Mouse (Mus musculus) skeletal muscle tissue, adult 2 months (tissue): ENCODE results near the gene Dot1l.

Source experiments
- DNase-seq: peaks from one replicate; pipeline ENCODE4 v3.0.0-alpha.2; 2012; ENCODE audit warnings: low read depth, low spot score

Gene Dot1l

GRCm38 (mm10) chr10:80757717-80758116 is 2.7 kb downstream of the Dot1l start:
- peak; percentile 90 for DNase-seq

- peak; percentile 64 for DNase-seq
Measured at GRCm38 (mm10) chr10:80758651-80759050, 3.6 kb downstream of the Dot1l start.

- no peak for DNase-seq
Measured at GRCm38 (mm10) chr10:80760596-80761524, 5.9 kb downstream of the Dot1l start.

- DNase-seq, result no peak
Measured at GRCm38 (mm10) chr10:80761821-80762220, 6.8 kb downstream of the Dot1l start.

GRCm38 (mm10) chr10:80763502-80763901 is 8.5 kb downstream of the Dot1l start:
- DNase-seq, result no peak

- DNase-seq, result no peak
Measured at GRCm38 (mm10) chr10:80765746-80766145, 10.7 kb downstream of the Dot1l start.

GRCm38 (mm10) chr10:80766161-80766815 is 11.3 kb downstream of the Dot1l start:
- DNase-seq, result no peak

GRCm38 (mm10) chr10:80768365-80768764 is 13.4 kb downstream of the Dot1l start:
- no peak for DNase-seq

- DNase-seq, result no peak
Measured at GRCm38 (mm10) chr10:80773816-80774215, 18.8 kb downstream of the Dot1l start.

GRCm38 (mm10) chr10:80774549-80774948 is 19.5 kb downstream of the Dot1l start:
- peak; percentile 93 for DNase-seq

- DNase-seq, result no peak
Measured at GRCm38 (mm10) chr10:80774981-80775380, 20.0 kb downstream of the Dot1l start.

- DNase-seq, result no peak
Measured at GRCm38 (mm10) chr10:80775731-80776130, 20.7 kb downstream of the Dot1l start.

GRCm38 (mm10) chr10:80776358-80776869 is 21.4 kb downstream of the Dot1l start:
- DNase-seq, result no peak

- no peak for DNase-seq
Measured at GRCm38 (mm10) chr10:80777123-80777522, 22.1 kb downstream of the Dot1l start.

- no peak for DNase-seq
Measured at GRCm38 (mm10) chr10:80779565-80779964, 24.6 kb downstream of the Dot1l start.

GRCm38 (mm10) chr10:80784302-80784701 is 29.3 kb downstream of the Dot1l start:
- no peak for DNase-seq

GRCm38 (mm10) chr10:80784871-80785270 is 29.9 kb downstream of the Dot1l start:
- DNase-seq, result no peak

- no peak for DNase-seq
Measured at GRCm38 (mm10) chr10:80785963-80786362, 31.0 kb downstream of the Dot1l start.

- no peak for DNase-seq
Measured at GRCm38 (mm10) chr10:80787517-80787916, 32.5 kb downstream of the Dot1l start.

GRCm38 (mm10) chr10:80790761-80791404 is 35.9 kb downstream of the Dot1l start:
- no peak for DNase-seq

- DNase-seq, result no peak
Measured at GRCm38 (mm10) chr10:80791476-80792174, 36.6 kb downstream of the Dot1l start.
